ENCODE assay signal across 34 mouse cellular contexts in the genomic region with DNA sequence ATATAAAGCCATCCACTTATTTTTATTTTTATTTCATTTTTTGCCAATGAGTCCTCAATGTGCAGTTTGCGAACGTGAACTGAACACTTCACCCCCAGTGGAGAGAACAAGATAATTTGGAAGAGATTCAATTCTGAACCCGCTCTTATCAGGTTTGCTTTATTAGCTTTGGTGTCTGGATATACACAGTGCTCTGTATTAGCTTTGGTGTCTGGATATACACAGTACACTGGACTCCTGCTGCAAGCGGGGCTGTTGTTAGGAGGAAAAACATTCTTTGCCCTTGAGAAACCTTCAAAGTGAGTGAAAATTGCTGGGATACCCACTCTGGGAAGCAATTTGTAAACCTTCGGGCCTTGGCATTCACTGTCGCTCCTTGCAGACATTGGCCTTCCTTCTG.
"Had no signal": no experiment of that assay in that cellular context is flagged by ENCODE, and none has a peak within 500 bp of the region (broad histone marks: within the 10 kb centered on the region; RNA-seq: fewer than 3 reads in every experiment).

No protein-coding gene starts in this region.

- DNase-seq: heart, adult 2 months; heart, postnatal 14 days; heart, postnatal 36 days; heart, postnatal 4 days; kidney, adult 11 months; kidney, adult 18-20 months; kidney, adult 2 months; kidney, adult 8-10 months; kidney, adult 9 months; kidney, postnatal 10 days; kidney, postnatal 14 days; kidney, postnatal 25 days; kidney, postnatal 36 days; kidney, postnatal 4 days; layer of hippocampus, adult 9-11 months; layer of hippocampus, postnatal 36 days had no signal

- H3K27ac ChIP-seq: heart, adult 2 months; heart, embryonic 10.5 days; heart, embryonic 13.5 days; heart, embryonic 15.5 days; hindbrain, embryonic 10.5 days; hindbrain, embryonic 12.5 days; hindbrain, embryonic 13.5 days; hindbrain, embryonic 14.5 days; hindbrain, embryonic 15.5 days; hindbrain, postnatal 0 days; intestine, embryonic 15.5 days; kidney, embryonic 15.5 days; kidney, postnatal 0 days; layer of hippocampus, adult 2 months had no signal

- ATAC-seq: hindbrain, postnatal 0 days; inflammation-experienced regulatory T-cells, adult 6 months; intestine, embryonic 15.5 days; intestine, embryonic 16.5 days; intestine, postnatal 0 days had no signal

- H3K9ac ChIP-seq: heart, embryonic 12.5 days; heart, embryonic 13.5 days; heart, embryonic 15.5 days; hindbrain, embryonic 12.5 days; hindbrain, embryonic 13.5 days; hindbrain, embryonic 14.5 days; hindbrain, embryonic 15.5 days; intestine, embryonic 15.5 days; kidney, embryonic 15.5 days had no signal

- H3K9me3 ChIP-seq: heart, embryonic 10.5 days; heart, embryonic 12.5 days; heart, embryonic 13.5 days; heart, embryonic 15.5 days; hindbrain, embryonic 10.5 days; hindbrain, embryonic 12.5 days; hindbrain, embryonic 13.5 days; hindbrain, embryonic 15.5 days; intestine, embryonic 15.5 days; kidney, embryonic 15.5 days had no signal

- H3K36me3 ChIP-seq: heart, embryonic 10.5 days; heart, embryonic 12.5 days; heart, embryonic 13.5 days; heart, embryonic 15.5 days; hindbrain, embryonic 10.5 days; hindbrain, embryonic 12.5 days; hindbrain, embryonic 13.5 days; hindbrain, embryonic 15.5 days; intestine, embryonic 15.5 days; kidney, embryonic 15.5 days had no signal

- H3K4me2 ChIP-seq: heart, embryonic 11.5 days; heart, embryonic 12.5 days; heart, embryonic 13.5 days; heart, embryonic 15.5 days; hindbrain, embryonic 12.5 days; hindbrain, embryonic 13.5 days; hindbrain, embryonic 14.5 days; hindbrain, embryonic 15.5 days; intestine, embryonic 15.5 days; kidney, embryonic 15.5 days had no signal

- H3K4me1 ChIP-seq: heart, embryonic 10.5 days; heart, embryonic 15.5 days; hindbrain, embryonic 10.5 days; hindbrain, embryonic 12.5 days; hindbrain, embryonic 13.5 days; hindbrain, embryonic 15.5 days; intestine, embryonic 15.5 days; kidney, embryonic 15.5 days had no signal

- H3K27me3 ChIP-seq: heart, embryonic 12.5 days; heart, embryonic 13.5 days; heart, embryonic 15.5 days; hindbrain, embryonic 12.5 days; hindbrain, embryonic 13.5 days; hindbrain, embryonic 15.5 days; intestine, embryonic 15.5 days; kidney, embryonic 15.5 days had no signal

- H3K4me3 ChIP-seq: heart, adult 2 months; heart, embryonic 10.5 days; heart, embryonic 12.5 days; heart, embryonic 13.5 days; heart, embryonic 15.5 days; hindbrain, embryonic 10.5 days; hindbrain, embryonic 12.5 days; hindbrain, embryonic 13.5 days; hindbrain, embryonic 15.5 days; intestine, embryonic 15.5 days; kidney, embryonic 15.5 days; layer of hippocampus, adult 2 months had no signal
